Mouse (Mus musculus) R1 (cell line): ENCODE data around the gene Col13a1.
A peak's percentile ranks its signal among the peaks of the same experiment; 100 is the strongest.

Experiments
- DNase-seq: peaks from one replicate; pipeline ENCODE4 v3.0.0-alpha.2; 2018; ENCODE audit warnings: low read depth, low spot score

Col13a1 gene

DNA sequence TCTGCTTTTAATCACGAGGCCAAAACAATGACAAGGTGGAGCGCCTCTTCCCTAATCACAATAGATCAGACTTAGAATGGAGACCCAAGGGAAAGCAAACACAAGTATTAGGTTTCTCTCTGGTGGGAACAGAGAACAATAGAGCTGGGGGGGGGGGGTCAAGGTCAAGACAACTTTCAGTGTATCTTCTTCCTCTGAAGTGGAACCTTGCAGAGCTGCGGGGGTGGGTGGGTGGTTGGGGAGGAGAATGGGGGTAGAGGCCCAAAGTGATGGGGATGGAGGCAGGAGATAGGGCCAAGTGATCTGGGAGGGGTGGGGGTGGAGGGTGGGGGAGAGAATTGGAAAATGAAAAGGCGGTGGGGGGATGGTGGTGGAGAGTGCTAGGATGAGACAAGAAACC is 149.9 kb downstream of the Col13a1 start:
- DNase-seq = peak; percentile 93

DNA sequence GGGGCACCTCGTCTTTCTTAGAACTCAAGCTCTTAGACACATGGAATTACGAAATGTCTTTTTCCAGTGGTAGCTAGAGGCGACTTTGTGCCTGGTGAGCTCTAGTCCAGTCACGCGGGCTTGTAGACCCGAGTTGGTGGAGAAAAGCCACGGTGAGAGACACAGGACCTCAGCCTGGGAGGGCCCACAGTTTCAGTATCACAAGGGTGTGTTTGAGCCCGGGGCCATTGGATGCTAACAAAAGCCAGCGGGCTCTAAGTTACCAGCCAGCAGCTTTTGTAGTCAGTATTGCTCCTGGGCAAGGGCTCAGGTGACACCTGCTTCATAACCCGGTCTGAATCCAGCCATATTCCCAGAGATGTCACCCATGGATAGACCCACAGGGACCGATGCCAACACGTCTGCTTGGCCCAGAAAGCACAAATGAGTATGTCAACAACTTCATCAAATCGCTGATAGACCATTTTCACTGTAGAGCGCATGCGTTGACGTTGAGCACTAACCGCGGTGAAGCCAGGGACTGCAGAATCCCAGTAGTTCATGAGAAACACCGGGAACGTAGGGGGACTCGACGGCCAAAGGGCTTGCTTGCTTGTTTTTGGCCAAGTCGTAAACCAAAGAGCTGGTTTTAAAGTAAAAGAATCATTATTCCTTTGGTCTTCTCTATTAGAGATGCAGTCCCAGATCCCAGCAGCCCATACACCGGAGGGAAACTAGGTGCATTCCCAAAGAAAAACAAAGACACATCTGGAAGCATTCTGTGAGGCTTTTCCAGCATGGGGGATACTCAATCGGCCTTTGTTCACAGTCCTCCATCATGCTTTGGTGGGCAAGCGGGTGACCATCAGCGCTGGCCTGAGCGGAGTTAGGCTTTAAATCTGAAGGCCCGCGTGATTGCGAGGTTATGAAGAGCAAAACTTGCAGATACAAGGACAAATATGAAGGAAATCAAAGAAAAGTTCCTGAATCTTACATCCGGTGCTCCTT is 150.7 kb downstream of the Col13a1 start:
- peak; percentile 79 for DNase-seq

DNA sequence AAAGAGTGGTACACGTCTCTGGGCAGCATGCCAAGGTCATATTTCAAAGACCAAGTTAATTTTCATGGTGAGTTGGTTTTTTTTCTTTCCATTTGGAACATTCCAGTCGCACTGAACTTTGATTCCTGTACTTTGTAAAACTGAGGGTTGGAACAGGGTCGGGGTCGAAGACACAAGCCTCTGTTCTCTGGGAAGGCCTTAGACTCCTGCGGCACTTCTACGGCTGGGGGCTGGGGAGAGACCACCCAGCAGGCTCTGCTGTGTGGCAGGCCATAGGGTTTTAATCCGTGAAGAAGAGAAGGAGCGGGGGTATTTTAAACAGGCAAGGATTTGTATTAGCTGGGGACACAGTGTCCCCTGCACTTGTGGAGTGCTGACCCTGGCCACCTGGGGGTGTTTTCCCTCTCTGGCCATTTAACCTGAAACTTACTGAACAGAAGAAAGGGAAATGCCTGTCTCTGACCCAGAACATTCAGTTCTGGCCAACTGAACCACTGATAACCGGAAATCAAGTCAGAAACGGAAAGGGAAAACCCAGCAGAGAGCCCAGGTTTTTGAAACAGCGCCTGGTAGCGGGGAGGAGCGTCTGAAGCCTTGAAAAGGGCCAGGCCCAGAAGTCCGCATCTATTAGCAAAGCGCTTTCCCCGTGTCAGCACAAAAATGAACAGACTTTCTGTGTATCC is 152.0 kb downstream of the Col13a1 start:
- DNase-seq = no peak

DNA sequence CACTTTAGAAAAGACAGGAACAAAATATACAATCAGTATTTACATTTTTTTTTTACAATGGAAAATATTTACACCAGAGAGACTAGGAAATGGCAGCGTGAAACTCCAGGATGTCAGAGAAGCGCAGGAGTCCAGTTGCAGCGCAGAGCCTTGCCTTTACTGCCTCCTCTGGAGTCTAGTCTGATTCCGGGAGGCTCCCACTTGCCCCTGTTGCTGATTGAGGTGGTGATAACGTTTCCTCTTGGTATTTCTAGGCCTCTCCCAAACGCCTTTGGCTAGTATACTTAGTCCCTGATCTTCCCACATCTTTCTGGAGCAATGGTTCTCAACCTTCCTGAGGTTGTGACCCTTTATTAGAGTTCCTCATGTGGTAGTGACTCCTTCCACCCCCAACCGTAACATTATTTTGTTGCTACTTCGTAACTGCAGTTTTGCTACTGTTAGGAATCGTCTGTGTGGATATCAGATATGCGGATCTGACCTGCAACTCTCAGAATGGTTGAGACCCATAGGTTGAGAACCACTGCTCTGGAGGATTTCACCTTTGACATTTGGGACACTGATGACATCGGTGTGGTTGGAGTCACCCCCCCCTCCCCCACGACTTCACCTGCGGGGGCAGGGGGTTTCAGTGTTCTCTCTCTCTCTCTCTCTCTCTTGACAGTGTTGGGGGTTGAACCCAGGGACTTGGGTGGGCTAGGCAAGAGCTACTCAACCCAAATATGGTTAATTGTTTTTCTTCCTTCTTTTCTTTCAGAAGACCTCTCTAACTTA is 152.7 kb downstream of the Col13a1 start:
- no peak for DNase-seq

DNA sequence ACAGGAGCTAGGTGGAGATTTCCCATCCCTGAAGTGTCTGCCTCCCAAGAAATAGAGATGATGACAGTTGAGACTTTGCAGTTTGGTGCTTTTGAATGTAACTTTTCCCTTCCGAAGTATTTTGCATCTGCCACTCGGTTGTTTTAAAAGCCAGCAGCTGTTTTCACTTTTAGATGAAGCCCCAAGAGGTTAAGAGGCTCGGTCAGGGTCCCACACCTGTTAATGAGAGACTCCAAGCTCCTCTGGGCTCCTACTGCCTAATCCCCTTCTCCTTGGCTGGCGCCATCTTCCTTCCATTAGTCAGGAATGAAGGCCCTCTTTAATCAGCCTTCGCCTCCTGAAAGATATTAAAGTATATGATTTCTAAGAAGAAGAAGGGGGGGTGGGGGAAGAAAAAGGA is 153.4 kb downstream of the Col13a1 start:
- no peak for DNase-seq

DNA sequence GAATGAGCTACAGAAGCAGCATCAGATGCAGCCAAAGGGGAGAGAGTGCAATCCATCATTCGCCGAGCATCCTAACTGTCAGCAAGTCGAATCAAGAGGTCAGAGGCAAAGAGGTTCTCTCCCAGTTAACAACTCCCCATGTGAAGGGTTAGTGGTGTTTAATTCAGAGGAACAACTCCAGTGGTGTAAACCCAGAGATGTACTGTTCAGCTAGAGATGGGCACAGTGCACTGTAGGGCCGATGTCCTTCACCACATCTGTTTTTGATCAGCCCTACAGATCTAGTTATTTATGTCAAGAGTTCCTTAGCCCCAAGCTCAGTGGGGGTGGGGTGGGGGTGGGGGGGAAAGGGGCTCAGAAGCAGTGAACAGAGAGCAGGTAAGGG is 155.2 kb downstream of the Col13a1 start:
- DNase-seq = no peak

DNA sequence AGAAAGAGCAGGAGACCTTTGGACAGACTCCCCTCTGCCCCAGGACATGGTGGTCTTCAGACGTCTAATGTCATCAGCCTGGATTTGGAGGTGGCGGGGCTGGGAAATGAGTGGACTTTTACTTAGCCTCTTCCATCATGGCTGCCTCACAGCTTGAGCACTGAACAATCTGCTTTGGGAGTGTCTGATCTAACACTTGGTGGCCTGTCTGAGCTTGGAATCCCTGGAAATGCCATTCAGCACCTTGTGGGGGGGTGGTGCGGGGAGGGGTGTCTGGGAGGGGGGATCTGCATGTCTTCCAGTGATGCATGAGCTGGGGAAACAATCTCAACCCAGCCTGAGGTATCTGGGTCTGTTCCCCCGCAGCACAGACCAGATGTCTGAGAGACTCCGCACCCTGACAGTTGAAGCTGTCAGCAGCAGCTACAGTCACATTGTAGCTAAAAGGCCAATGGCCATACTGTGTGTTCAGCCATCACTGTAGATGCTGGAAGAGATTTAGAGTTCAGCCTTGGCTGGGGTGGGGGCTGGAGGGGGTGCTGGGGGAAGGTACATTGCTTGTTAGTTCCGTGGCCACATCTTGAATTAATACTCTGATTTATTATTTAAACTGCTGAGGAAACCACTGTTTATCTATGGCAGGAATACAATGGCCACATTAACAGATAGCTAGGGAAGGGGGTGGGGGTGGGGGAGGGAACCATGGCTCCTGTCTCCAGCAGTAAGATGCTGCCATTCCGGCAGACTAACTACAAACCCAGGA is 155.8 kb downstream of the Col13a1 start:
- DNase-seq = peak; percentile 43

DNA sequence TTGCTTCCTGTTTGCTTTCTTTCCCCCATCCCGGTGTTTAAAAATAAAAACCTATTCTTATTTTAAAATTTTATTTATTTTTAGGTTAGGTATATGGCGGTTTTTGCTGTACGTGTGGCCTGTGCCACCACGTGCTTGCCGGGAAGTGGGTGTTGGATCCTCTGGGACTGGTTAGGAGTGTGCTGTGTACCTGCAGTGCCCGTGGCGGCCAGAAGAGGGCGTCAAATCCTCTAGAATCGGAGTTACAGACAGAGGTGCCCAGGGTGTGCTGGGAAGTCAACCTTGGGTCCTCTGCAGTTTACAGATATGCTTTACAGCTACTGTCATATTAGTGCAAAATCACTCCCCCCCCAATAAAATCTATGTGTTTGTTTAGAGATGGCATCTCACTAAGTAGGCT is 158.9 kb downstream of the Col13a1 start:
- DNase-seq = peak; percentile 88

DNA sequence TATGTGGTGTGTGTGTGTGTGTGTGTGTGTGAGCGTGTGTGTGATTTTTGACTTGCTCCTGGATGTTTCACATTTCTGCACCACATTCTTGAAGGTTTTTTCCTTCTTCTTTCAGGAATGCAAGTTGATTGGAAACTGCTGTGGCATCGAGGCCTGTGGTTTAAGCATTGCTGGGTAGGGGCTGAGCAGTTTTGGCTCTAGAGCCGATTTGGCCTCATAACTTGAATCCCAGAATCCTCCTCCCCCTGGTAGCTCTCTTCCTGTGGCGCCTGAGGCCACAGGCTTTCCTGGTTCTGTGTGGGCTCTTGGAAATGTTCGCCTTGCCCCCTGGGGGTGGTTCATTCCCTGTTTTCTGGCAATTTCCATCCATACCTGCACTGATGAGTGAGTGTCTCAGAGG is 166.9 kb downstream of the Col13a1 start:
- DNase-seq = no peak

DNA sequence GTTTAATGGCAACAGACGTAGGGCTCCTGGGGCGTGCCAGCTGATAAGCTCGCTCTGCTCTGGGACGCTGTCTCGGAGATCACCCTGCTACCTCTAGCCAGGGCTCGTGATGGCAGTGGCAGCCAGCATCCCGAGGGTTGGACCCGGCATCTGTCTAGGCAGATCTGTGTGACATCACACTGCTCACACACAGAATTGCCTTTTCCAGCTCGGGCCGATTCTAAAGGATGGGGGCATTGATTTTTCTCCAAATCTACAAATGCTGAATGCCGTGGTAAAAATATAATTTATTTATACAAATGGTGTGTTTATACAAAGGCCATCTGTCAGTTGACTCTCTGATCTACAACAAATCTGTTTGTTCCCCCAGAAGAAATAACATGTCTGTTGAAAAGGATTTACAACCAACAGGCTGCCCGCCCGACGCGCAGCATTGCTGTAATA is 180.8 kb downstream of the Col13a1 start:
- no peak for DNase-seq

DNA sequence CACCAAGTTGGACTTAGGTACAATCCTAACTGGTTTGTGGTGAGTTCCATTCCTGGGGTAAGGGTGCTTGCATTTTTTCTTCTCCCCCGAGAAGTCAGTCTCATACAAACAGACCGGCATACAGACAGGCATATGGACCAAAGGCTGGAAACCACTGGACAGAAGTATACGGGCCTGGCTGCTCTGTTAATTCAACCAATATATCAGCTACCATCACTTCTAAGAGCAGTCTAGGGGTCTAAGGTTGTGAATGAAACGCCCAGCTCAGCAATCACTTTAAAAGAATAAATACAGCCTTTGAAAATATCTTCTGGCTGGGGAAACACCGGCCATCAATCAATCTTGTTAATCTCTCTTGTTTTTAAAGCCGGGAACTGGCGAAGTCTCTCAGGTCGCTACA is 183.4 kb downstream of the Col13a1 start:
- no peak for DNase-seq

DNA sequence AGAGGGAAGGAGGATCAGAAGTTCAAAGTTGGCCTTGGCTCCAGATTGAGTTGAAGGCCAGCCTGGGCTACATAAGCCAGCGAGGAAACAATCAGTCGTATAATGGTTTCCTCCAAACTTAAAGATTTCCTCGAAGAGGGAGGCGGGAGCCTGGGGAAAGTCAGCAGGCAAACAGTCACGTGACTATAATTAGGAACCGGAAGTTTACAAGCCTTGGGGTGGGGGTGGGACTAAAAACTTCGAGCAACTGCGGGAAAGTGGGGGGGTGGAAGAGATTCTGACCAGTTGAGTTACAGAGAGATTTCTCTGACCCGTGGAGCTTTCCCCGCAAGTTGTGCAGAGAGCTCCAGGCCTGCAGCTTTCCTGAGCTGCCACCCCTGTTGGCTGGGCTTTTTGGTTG is 183.9 kb downstream of the Col13a1 start:
- peak; percentile 60 for DNase-seq

DNA sequence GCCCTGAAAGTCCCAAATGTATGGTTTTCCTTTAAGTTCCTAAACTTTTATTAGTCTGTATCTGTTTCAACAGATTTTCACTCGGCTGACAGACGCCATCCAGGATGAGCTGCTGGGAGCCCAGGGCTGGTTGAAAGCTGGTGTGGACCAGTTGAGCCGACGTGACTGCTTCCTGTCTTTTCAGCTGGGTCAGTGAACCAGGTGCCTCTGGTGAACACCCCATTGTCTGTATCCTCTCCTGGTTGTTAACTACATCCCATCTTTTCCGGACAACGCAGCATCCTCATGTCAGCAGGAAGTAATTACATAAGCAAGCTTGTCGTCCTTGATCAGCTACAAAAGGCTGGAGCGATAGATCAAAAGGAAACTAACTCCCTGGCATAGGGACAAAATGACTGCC is 185.9 kb downstream of the Col13a1 start:
- DNase-seq = peak; percentile 52

DNA sequence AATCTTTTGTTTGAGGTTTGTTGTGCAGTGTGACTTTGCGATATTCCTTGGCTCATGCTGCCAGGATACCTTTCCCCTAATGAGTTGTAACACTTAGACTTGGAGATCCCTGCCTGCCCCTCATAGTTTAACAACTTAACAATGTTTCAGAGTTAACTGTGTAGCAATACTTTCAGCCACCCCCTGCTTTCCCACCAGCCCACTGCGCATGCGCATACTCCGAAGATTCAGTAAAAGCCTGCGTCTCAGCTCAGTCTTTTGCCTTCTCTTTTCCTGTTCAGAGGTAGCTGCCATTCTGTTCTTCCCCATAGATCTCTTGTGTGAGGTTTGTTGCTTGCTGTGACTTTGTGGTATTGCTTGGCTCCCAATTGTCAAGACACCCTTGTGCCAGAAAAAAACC is 190.4 kb downstream of the Col13a1 start:
- DNase-seq = no peak
